Mouse (Mus musculus) MEL (cell line): Measurements from ENCODE around the gene Rhobtb1. TPM values are rescaled to one million over a fixed set of nuclear protein-coding genes. Genes with fewer than 3 reads are reported as not detected.

Source experiments
- DNase-seq: peaks from one replicate; pipeline ENCODE4 v3.0.0; 2011; ENCODE audit warnings: low read depth, low spot score
- H3K27ac ChIP-seq: 2 replicates; pipeline ENCODE4 v1.5.1; 2012; ENCODE audit warnings: low read depth, mild to moderate bottlenecking, control low read depth, low read length, moderate library complexity; ENCODE audit not compliant: control insufficient read depth
- H3K27me3 ChIP-seq, 2 experiments: fragments of 150-350 bp in 1 of 2; sonication (generic) in 1 of 2; 2 replicates each; pipeline ENCODE4 v1.6.1; 2012; ENCODE audit warnings: low read length in 2 of 2, mild to moderate bottlenecking in 2 of 2, improper control_type of control experiment in 1 of 2, moderate library complexity in 1 of 2; ENCODE audit not compliant: insufficient read depth in 2 of 2, control insufficient read depth in 1 of 2
- H3K36me3 ChIP-seq, 2 experiments: 2 replicates each; pipeline ENCODE4 v1.6.1; 2012 to 2014; ENCODE audit warnings: low read length in 2 of 2, improper control_type of control experiment in 1 of 2, inconsistent platforms in 1 of 2, mild to moderate bottlenecking in 1 of 2; ENCODE audit not compliant: insufficient read depth in 2 of 2, control insufficient read depth in 1 of 2
- H3K4me1 ChIP-seq, 2 experiments: fragments of 150-350 bp in 1 of 2; sonication (generic) in 1 of 2; 2 replicates each; pipeline ENCODE4 v1.6.1; 2012; ENCODE audit warnings: low read length in 2 of 2, improper control_type of control experiment in 1 of 2, mild to moderate bottlenecking in 1 of 2; ENCODE audit not compliant: insufficient read depth in 2 of 2, control insufficient read depth in 1 of 2
- H3K4me3 ChIP-seq, 2 experiments: fragments of 150-350 bp in 1 of 2; sonication (generic) in 1 of 2; 2 replicates each; pipeline ENCODE4 v1.5.1; 2012; ENCODE audit warnings: low read depth in 2 of 2, low read length in 2 of 2, mild to moderate bottlenecking in 2 of 2, moderate library complexity in 2 of 2, control low read depth in 1 of 2, improper control_type of control experiment in 1 of 2; ENCODE audit not compliant: control insufficient read depth in 1 of 2, insufficient read depth in 1 of 2
- H3K79me2 ChIP-seq: 2 replicates; pipeline ENCODE4 v1.6.1; 2012; ENCODE audit warnings: mild to moderate bottlenecking, low read length, moderate library complexity; ENCODE audit not compliant: control insufficient read depth, poor library complexity, insufficient read depth
- H3K9ac ChIP-seq: 2 replicates; pipeline ENCODE4 v1.6.1; 2012; ENCODE audit warnings: low read depth, mild to moderate bottlenecking, control low read depth, low read length, moderate library complexity; ENCODE audit not compliant: control insufficient read depth, poor library complexity, severe bottlenecking
- H3K9me3 ChIP-seq: fragments of 150-350 bp; sonication (generic); replicated peaks from 2 replicates; pipeline ENCODE4 v1.6.1; 2012; ENCODE audit warnings: mild to moderate bottlenecking, low read length, improper control_type of control experiment, moderate library complexity; ENCODE audit not compliant: insufficient read depth
- CHD2 ChIP-seq: IDR thresholded peaks from 2 replicates; pipeline ENCODE4 v1.6.1; 2011; ENCODE audit warnings: low read length, improper control_type of control experiment
- CTCF ChIP-seq, 3 experiments: IDR thresholded peaks in 2 of 3; conservative IDR thresholded peaks in 1 of 3; 2 replicates each; pipeline ENCODE4 v1.5.1; 2011 to 2012; ENCODE audit warnings: low read length in 3 of 3, low read depth in 2 of 3, mild to moderate bottlenecking in 2 of 3, improper control_type of control experiment in 1 of 3, inconsistent platforms in 1 of 3, mixed read lengths in 1 of 3, moderate library complexity in 1 of 3; ENCODE audit not compliant: control insufficient read depth in 1 of 3, insufficient read depth in 1 of 3, poor library complexity in 1 of 3, severe bottlenecking in 1 of 3
- E2F4 ChIP-seq: IDR thresholded peaks from 2 replicates; pipeline ENCODE4 v1.6.1; 2011; ENCODE audit warnings: low read depth, low read length, improper control_type of control experiment, borderline replicate concordance
- ELF1 ChIP-seq: IDR thresholded peaks from 2 replicates; pipeline ENCODE4 v1.6.1; 2014; ENCODE audit warnings: low read depth, mild to moderate bottlenecking, inconsistent platforms, low read length, improper control_type of control experiment, moderate library complexity
- EP300 ChIP-seq, 2 experiments: IDR thresholded peaks; 2 replicates each; pipeline ENCODE4 v1.6.1; 2011; ENCODE audit warnings: improper control_type of control experiment in 2 of 2, low read length in 2 of 2, low read depth in 1 of 2, mild to moderate bottlenecking in 1 of 2
- ETS1 ChIP-seq: IDR thresholded peaks from 2 replicates; pipeline ENCODE4 v1.6.1; 2012; ENCODE audit warnings: low read depth, mild to moderate bottlenecking, inconsistent platforms, low read length, improper control_type of control experiment, moderate library complexity
- HCFC1 ChIP-seq: IDR thresholded peaks from 2 replicates; pipeline ENCODE4 v1.6.1; 2012; ENCODE audit warnings: low read depth, mild to moderate bottlenecking, inconsistent platforms, low read length, improper control_type of control experiment, moderate library complexity
- JUND ChIP-seq: IDR thresholded peaks from 2 replicates; pipeline ENCODE4 v1.6.1; 2011; ENCODE audit warnings: low read depth, mild to moderate bottlenecking, improper control_type of control experiment, low read length
- MAFK ChIP-seq: IDR thresholded peaks from 2 replicates; pipeline ENCODE4 v1.6.1; 2011; ENCODE audit warnings: low read depth, mild to moderate bottlenecking, low read length, improper control_type of control experiment, borderline replicate concordance
- MAX ChIP-seq: IDR thresholded peaks from 2 replicates; pipeline ENCODE4 v1.6.1; 2011; ENCODE audit warnings: low read length, improper control_type of control experiment
- MAZ ChIP-seq: IDR thresholded peaks from 2 replicates; pipeline ENCODE4 v1.6.1; 2012; ENCODE audit warnings: low read depth, mild to moderate bottlenecking, inconsistent platforms, low read length, improper control_type of control experiment
- MEF2A ChIP-seq: IDR thresholded peaks from 2 replicates; pipeline ENCODE4 v1.6.1; 2014; ENCODE audit warnings: low read depth, mild to moderate bottlenecking, inconsistent platforms, low read length, improper control_type of control experiment; ENCODE audit not compliant: poor library complexity, insufficient replicate concordance, severe bottlenecking; ENCODE audit errors: extremely low read depth
- MXI1 ChIP-seq: IDR thresholded peaks from 2 replicates; pipeline ENCODE4 v1.6.1; 2011; ENCODE audit warnings: mild to moderate bottlenecking, low read depth, low read length, improper control_type of control experiment
- NELFE ChIP-seq: IDR thresholded peaks from 2 replicates; pipeline ENCODE4 v1.6.1; 2011; ENCODE audit warnings: low read depth, low read length, improper control_type of control experiment
- POLR2A ChIP-seq, 2 experiments: IDR thresholded peaks; 2 replicates each; pipeline ENCODE4 v1.6.1; 2011 to 2012; ENCODE audit warnings: low read length in 2 of 2, mild to moderate bottlenecking in 2 of 2, control low read depth in 1 of 2, improper control_type of control experiment in 1 of 2, low read depth in 1 of 2, moderate library complexity in 1 of 2; ENCODE audit not compliant: control insufficient read depth in 1 of 2, insufficient read depth in 1 of 2, poor library complexity in 1 of 2
- POLR2AphosphoS2 ChIP-seq: IDR thresholded peaks from 2 replicates; pipeline ENCODE4 v1.6.1; 2011; ENCODE audit warnings: low read length, improper control_type of control experiment
- RAD21 ChIP-seq: IDR thresholded peaks from 2 replicates; pipeline ENCODE4 v1.6.1; 2011; ENCODE audit warnings: mild to moderate bottlenecking, low read depth, low read length, improper control_type of control experiment
- TAL1 ChIP-seq: IDR thresholded peaks from 2 replicates; pipeline ENCODE4 v1.6.1; 2012; ENCODE audit warnings: mild to moderate bottlenecking, inconsistent platforms, low read length, moderate library complexity, mixed read lengths
- UBTF ChIP-seq: IDR thresholded peaks from 2 replicates; pipeline ENCODE4 v1.6.1; 2012; ENCODE audit warnings: low read depth, mild to moderate bottlenecking, inconsistent platforms, low read length, improper control_type of control experiment, moderate library complexity, borderline replicate concordance; ENCODE audit not compliant: insufficient read depth
- ZC3H11A ChIP-seq: IDR thresholded peaks from 2 replicates; pipeline ENCODE4 v1.6.1; 2012; ENCODE audit warnings: low read depth, mild to moderate bottlenecking, inconsistent platforms, low read length, improper control_type of control experiment
- ZKSCAN1 ChIP-seq: IDR thresholded peaks from 2 replicates; pipeline ENCODE4 v1.6.1; 2012; ENCODE audit warnings: low read depth, mild to moderate bottlenecking, inconsistent platforms, low read length, improper control_type of control experiment, moderate library complexity
- ZNF384 ChIP-seq: IDR thresholded peaks from 2 replicates; pipeline ENCODE4 v1.6.1; 2012; ENCODE audit warnings: low read depth, mild to moderate bottlenecking, inconsistent platforms, low read length, improper control_type of control experiment
- polyA plus RNA-seq, 2 experiments: library from polyadenylated mRNA; stranded (reverse) in 1 of 2; unstranded in 1 of 2; fragments of >175 nt in 1 of 2; fragments of >200 nt in 1 of 2; gene quantifications; 2 replicates each; pipeline versions ENCODE4 v1.2.1 to v1.2.4; 2012; ENCODE audit warnings: low replicate concordance in 2 of 2, low read depth in 1 of 2; ENCODE audit not compliant: insufficient read length in 2 of 2, insufficient read depth in 1 of 2, missing spikeins in 1 of 2
- total RNA-seq: library from RNA; depleted of rRNA; stranded (reverse); fragments of 300-350 nt; gene quantifications from 2 replicates; pipeline ENCODE4 v1.2.3, GENCODE M21; 2012

Gene Rhobtb1
- total and polyA plus RNA-seq, 3 experiments: not detected

GRCm38 (mm10) chr10:69180997-69181396, 29.8 kb downstream of the Rhobtb1 start:
- H3K27ac ChIP-seq: no peak overlapping the region
- H3K9ac ChIP-seq: no peak overlapping the region
- no peaks in the 10 kb centered on the region for H3K36me3 ChIP-seq
- TF ChIP-seq CTCF (IDR thresholded peaks at IDR 0.05 in 2 of 3, conservative IDR thresholded peaks at IDR 0.05 in 1 of 3; ENCODE audit: control insufficient read depth in 1 of 3, insufficient read depth in 1 of 3, low read depth in 2 of 3, low read length in 3 of 3, poor library complexity in 1 of 3, severe bottlenecking in 1 of 3) (no peak), POLR2AphosphoS2 (no peak), JUND (no peak), MEF2A (no peak), TAL1 (no peak), MXI1 (no peak), ZKSCAN1 (no peak), RAD21 (no peak), ZC3H11A (no peak), MAFK (no peak), ETS1 (no peak), MAZ (no peak), ZNF384 (no peak), MAX (no peak), NELFE (no peak), POLR2A (IDR thresholded peaks at IDR 0.05; ENCODE audit: control insufficient read depth in 1 of 2, insufficient read depth in 1 of 2, low read depth in 1 of 2, low read length in 2 of 2, poor library complexity in 1 of 2) (no peak)
- H3K27me3 ChIP-seq: no peaks in the 10 kb centered on the region
- DNase-seq: no peak
- no peaks in the 10 kb centered on the region for H3K4me1 ChIP-seq
- no peak overlapping the region for H3K4me3 ChIP-seq
- H3K79me2 ChIP-seq: no peaks in the 10 kb centered on the region
- H3K9me3 ChIP-seq: no peaks in the 10 kb centered on the region

- H3K27me3 ChIP-seq: no peaks in the 10 kb centered on the region
- no peak for TF ChIP-seq ZNF384
- TF ChIP-seq HCFC1: no peak
- TF ChIP-seq MEF2A: no peak
- TF ChIP-seq EP300 (IDR thresholded peaks at IDR 0.05; ENCODE audit: low read depth in 1 of 2, low read length in 2 of 2): no peak
- no peak for TF ChIP-seq CHD2
- TF ChIP-seq ELF1: no peak
- TF ChIP-seq POLR2A (IDR thresholded peaks at IDR 0.05; ENCODE audit: control insufficient read depth in 1 of 2, insufficient read depth in 1 of 2, low read depth in 1 of 2, low read length in 2 of 2, poor library complexity in 1 of 2): no peak
- TF ChIP-seq MXI1: no peak
- TF ChIP-seq UBTF: no peak
- no peak for TF ChIP-seq E2F4
- TF ChIP-seq, all 39 proteins: peak for 0
- Histone ChIP-seq H3K4me3 (no peak overlapping the region), H3K9ac (no peak overlapping the region), H3K4me1 (no peaks in the 10 kb centered on the region), H3K79me2 (no peaks in the 10 kb centered on the region), H3K27ac (no peak overlapping the region), H3K9me3 (no peaks in the 10 kb centered on the region), H3K36me3 (no peaks in the 10 kb centered on the region)
- DNase-seq: no peak
These were observed 33.7 kb downstream of the Rhobtb1 start for GRCm38 (mm10) chr10:69184903-69185302.
